Mouse (Mus musculus): ENCODE results near the gene Saa3.
"Not testable (repeated sequence)": the region's sequence is repeated elsewhere in the genome, so short reads cannot be mapped to it uniquely, and the experiment has no call there.

The Saa3 gene

DNA sequence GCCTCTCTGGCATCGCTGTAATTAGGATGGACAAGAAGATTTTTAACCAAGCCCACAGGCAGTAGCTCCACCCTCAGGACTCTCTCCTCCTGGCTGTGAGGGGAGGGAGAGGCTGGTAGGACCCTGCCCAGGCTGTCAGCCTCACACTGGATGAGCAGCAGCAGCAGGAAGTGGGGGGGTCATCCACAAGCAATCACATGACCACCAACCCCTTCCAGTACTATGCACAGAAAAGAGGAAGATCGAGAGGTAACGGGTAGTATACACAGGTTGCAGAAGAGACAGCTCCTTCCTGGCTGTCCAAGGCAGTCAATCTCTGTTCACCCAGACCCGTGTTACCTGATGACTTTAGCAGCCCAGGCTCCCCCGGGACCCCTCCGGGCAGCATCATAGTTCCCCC is 3.2 kb downstream of the Saa3 start:
- DNase-seq (ENCODE audit: low spot score) = no peak

DNA sequence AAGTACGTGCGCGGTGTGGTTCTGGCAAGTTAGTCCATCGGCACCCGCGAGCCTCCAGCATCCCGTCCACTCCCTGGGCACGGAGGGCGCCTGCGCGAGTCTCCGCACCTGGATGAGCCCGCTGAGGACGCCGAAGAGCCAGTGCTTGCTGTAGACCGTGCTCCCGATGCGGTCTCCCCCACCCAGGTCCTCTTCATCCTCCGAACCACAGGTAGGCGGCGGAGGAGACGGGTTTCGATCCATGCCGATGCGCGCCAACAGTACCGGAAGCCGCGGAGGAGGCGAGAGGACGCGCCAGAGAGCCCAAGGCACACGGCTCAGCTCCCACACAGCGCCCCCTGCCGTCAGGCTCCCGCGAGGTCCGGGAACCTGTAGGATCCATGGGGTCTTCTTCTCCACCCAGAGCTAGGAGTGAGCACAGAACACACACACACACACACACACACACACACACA is 5.1 kb downstream of the Saa3 start, which contains the start of gene Saal1:
Saal1 (minus strand) TSS at position 291 of the 455 bp plus-strand sequence.
- peak; percentile 88 for DNase-seq (ENCODE audit: low spot score)

DNA sequence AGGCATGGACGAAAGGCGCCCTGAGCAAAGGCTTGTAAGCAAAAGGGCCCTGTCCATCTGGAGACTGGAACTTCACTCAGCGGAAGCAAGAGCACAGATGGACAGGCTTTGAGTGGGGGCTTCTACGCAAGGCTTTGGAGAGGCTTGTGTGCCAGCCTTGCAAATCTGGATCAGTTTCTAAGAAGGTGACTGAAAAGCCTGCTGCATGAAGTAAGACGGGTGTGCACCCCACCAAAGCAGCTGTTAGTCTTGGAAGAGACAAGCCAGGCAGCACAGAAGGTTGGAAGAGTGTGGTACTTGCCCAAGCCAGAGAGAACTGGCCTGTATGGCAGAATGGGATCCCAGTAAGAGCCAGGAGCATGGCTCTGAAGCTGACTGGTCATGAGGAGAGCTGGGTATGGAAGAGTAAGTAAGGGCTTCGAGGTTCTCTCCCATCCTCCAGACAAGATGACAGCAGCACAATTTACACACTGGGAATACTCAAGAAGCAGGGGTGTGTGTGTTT is 14.9 kb downstream of the Saa3 start:
- DNase-seq (ENCODE audit: low spot score) = no peak

DNA sequence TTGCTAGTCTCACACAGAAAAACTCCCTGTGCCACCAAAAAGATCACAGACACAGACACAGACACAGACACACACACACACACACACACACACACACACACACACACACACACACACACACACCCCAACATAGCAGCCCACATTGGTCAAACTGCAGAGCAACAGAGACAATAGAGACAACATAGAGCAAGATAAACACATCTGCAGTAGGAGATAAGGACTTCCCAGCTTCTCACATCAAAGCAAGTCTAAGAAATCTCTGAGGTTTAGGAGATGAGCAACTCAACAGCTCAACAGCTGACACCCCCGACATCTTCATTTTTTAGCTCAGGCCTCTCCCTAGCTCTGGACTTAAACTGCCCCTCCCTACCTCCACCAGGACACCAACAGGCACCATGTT is 18.7 kb downstream of the Saa3 start:
- no peak for DNase-seq (ENCODE audit: low spot score)

DNA sequence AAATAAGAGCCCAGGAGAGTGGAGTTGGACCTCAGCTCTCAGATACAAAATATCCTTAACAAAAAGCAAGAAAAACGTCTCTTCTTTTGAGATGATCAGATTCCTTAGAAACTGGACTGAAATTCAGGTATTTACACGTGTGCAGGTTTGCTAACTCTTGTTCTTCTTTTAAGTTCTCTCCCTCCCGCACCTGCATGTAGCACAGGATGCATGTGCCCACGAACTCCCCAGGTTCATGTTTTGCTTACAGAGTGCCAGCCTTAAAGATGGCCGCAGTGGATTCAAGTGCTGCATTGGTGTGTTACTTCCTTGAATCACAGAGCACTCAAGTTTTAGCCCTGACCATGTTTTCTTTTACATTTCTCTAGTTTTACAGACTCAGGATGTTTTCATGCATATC is 28.7 kb downstream of the Saa3 start:
- DNase-seq (ENCODE audit: low spot score) = no peak

DNA sequence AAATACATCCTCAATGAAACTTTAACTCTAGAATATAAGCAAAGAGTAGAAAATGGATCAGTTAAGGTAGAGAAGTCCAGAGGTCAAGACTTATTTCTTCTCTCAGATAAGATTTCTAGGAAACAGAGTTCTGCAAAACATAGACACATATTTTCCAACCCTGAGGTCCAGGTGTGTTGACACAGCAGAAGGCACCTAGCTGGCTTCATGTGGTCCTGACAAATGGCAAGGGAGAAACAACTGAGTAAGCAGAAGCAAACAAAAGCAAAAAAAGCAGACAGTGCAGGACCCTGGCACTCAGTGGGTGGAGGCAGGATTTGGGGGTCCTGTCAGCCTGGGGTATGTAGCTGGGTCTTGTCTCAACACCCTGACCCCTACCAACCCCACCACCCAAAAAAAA is 34.8 kb downstream of the Saa3 start:
- DNase-seq (ENCODE audit: low spot score) = no peak

DNA sequence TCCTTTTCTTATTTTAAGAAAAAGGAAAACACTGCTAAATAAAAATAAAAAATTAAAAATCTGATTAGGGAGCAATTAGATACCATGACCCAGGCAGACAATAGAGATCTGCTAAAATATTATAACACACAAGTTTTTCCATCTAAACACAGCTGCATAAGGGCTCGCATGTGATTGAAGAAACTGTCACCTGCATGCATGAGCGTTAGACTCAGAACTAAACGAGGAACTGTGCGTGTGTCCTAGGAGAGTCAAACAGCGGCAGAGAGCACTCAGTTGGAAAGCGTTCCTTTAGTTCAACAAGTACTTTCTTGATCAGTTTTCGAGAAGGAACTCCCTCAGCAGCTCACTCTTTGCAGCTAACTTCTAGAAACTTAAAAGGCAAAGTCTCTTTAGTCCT is 36.5 kb downstream of the Saa3 start:
- not testable (repeated sequence) for DNase-seq (ENCODE audit: low spot score)

DNA sequence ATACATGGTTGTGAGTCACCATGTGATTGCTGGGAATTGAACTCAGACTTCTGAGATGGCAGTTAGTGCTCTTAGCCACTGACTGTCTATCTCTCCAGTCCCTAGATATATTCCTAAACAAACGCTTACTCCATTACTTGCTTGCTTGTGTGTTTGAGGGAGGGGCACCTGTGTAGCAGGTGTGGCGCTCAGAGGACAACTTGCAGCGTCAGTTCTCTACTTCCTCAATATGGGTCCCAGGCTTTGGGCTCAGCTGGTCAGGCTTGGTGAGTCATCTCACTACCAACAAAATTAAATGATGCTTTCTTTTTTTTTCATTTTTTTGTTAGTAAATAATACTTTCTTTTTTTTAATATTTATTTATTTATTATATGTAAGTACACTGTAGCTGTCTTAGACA is 37.1 kb downstream of the Saa3 start:
- DNase-seq (ENCODE audit: low spot score) = no peak

DNA sequence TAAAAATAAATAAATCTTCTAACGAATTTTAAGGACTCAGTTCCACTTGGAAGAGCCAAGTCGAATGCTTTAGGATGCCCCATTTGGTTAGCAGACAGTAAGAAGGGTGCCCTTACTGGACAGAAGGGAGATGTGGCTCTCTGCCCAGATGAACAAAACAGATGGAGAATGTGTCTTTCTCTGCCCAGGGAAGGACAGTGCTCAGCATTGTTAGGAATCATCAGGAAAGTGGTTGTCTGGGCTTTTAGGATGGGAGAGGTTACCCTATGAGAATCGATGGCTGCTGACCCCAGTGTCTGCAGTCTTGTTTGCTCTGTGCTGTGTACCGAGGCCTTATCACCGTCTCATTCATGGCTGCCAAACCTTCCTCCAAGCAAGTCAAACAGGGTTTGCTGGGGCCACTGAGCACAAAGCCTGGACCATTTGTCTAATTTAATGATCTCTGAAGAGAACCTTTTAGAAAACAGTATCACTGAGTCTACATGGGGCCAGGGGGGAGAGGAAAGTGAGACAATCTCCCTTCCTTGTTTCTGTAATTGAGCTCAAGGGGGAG is 38.6 kb downstream of the Saa3 start:
- no peak for DNase-seq (ENCODE audit: low spot score)

DNA sequence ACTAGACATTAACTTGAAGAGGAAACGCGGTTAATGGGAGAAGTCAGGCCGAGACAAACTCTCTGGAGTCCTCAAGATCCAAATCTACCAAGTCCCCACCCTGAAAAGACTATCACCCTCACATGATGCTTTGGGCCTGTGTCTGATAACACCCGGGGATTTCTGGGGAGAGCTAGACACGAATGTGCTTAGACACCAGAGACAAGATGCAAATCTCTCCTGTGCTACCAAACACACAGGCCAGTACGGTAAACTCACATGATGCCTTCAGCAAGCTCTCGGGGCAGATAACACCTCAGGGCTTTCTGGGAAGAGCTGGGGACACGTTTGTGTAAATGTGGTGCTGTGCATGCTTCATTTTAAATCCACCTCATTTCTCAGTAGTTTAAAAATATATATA is 39.6 kb downstream of the Saa3 start:
- no peak for DNase-seq (ENCODE audit: low spot score)

DNA sequence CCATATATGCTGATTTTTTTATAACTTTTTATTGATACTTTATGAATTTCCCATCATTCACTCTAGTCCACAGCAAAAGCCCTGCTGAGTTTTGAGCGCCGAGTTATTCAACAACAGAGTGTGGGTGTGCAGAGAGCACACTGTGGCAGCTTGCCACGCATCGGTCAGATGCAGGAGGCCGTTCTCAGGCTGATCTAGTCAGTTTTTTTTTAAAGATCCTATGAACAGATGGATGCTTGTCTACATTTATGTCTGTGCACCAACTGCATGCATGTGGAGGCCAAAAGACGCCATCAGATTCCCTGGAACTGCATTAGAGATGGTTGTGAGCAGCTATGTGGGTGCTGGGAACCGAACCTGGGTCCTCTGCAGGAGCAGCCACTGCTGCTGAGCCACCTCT is 40.4 kb downstream of the Saa3 start:
- DNase-seq (ENCODE audit: low spot score) = no peak

DNA sequence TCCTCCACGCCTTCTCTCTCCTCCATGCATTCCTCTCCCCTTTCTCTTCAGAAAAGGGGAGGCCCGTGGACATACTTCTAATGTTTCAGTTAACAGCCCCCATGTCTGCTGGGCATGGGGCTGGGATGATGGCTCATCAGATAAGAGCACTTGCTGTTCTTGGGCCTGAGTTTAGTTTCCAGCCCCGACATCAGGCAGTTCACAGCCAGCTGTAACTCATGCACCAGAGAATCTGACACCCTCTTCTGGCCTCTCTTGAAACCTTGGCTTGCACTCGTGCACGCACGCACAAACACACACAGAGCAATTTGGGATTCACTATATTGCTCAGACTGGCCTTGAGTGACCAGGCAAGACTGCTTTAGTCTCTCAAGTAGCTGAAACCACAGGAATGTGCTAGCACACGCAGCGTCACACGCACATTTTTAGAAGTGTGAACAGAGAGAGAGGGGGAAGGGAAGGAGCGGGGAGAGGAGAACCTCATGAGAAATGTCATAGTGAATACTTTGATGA is 43.3 kb downstream of the Saa3 start, which contains the start of gene Tph1:
Tph1 (minus strand) TSS at position 378 of the 513 bp plus-strand sequence.
- DNase-seq (ENCODE audit: low spot score) = no peak

DNA sequence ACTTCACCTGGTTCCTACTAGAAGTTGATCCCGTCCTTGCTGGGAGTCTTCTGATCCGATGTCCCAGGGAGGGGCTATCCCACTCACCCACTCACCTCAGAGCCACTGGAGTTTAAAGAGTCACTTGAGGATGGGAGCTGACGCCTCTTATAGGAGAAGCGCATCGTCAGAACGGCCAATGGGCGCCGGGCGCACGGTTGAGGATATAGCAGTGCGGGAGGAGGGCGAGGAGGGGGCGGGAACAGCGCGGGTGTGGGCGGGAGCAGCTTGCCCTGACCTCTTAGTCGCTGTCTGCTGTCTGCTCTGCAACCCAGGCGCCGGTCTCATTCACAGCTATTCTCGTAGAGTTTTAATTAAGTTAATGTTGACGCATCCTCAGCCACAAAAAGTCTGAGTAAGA is 48.2 kb downstream of the Saa3 start:
- no peak for DNase-seq (ENCODE audit: low spot score)

DNA sequence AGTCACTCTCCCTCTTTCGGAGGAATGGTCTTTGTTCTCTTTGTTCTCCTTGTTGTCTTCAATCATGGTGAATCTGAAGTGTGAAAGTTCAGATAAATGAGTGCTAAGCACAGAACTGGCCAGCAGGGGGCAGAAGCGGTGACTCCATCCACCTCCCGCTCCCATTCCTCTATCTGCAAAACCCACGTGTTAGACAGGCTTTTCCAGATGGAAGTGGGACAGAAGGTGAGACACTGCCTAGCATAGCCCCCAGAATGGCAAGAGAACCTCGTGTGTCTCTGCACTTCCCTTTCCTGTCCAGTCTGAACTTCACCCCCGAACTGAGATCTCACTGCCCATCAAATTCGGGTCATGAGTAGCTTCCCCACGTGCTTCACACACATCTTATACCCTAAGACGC is 50.3 kb downstream of the Saa3 start:
- DNase-seq (ENCODE audit: low spot score) = peak; percentile 17

Measured in c-Kit-positive CD71-positive TER-119-positive erythroid progenitor cells, embryonic 14.5 days (primary cell).